Mouse (Mus musculus) liver, embryonic 13.5 days (tissue): ENCODE data around the gene Eme2. TPM values are rescaled to one million over a fixed set of nuclear protein-coding genes. Genes with fewer than 3 reads are reported as not detected.

Experiments used
- ATAC-seq: fragments of 200-750 bp; cut with Nextera tagmentation; 2 replicates; pipeline ENCODE4 v1.8.0; 2017; ENCODE audit warnings: low read depth, mild to moderate bottlenecking, moderate number of reproducible peaks, moderate library complexity
- DNase-seq: peaks from one replicate; pipeline ENCODE4 v3.0.0; 2022
- H3K27ac ChIP-seq: fragments of 300-500 bp; sonication (generic); 2 replicates; pipeline ENCODE4 v1.5.1; 2015; ENCODE audit warnings: moderate library complexity, mild to moderate bottlenecking, inconsistent platforms
- H3K27me3 ChIP-seq: fragments of 300-500 bp; sonication (generic); 2 replicates; pipeline ENCODE4 v1.6.1; 2015; ENCODE audit warnings: mild to moderate bottlenecking, inconsistent platforms
- H3K36me3 ChIP-seq: fragments of 300-500 bp; sonication (generic); 2 replicates; pipeline ENCODE4 v1.6.1; 2015; ENCODE audit warnings: mild to moderate bottlenecking, inconsistent platforms
- H3K4me1 ChIP-seq: fragments of 300-500 bp; sonication (generic); replicated peaks from 2 replicates; pipeline ENCODE4 v1.6.1; 2015; ENCODE audit warnings: inconsistent platforms
- H3K4me2 ChIP-seq: fragments of 300-500 bp; sonication (generic); 2 replicates; pipeline ENCODE4 v1.6.1; 2015; ENCODE audit warnings: inconsistent platforms, mild to moderate bottlenecking, moderate library complexity
- H3K4me3 ChIP-seq: fragments of 300-500 bp; sonication (generic); replicated peaks from 2 replicates; pipeline ENCODE4 v1.5.1; 2015; ENCODE audit warnings: mild to moderate bottlenecking, inconsistent platforms
- H3K9ac ChIP-seq: fragments of 300-500 bp; sonication (generic); 2 replicates; pipeline ENCODE4 v1.6.1; 2015; ENCODE audit warnings: mild to moderate bottlenecking, inconsistent platforms
- H3K9me3 ChIP-seq: fragments of 300-500 bp; sonication (generic); replicated peaks from 2 replicates; pipeline ENCODE4 v1.6.1; 2016; ENCODE audit warnings: inconsistent platforms
- WGBS: fragments of 180-500 bp; shearing (Covaris S2); methylation state at CpG from one replicate; pipeline ENCODE4 v1.1.7; 2015; ENCODE audit not compliant: insufficient replicate concordance; 5-methylcytosine and 5-hydroxymethylcytosine counted together
- polyA plus RNA-seq: library from polyadenylated mRNA; unstranded; fragments of >200 nt; fragmentation: Nextera tagmentation; extraction: Ambion mirVana; gene quantifications from 2 replicates; pipeline ENCODE4 v1.2.1, GENCODE M21; 2015

Eme2 gene
- polyA plus RNA-seq, 1 experiment from 2014 or later: 13.8 TPM

DNA sequence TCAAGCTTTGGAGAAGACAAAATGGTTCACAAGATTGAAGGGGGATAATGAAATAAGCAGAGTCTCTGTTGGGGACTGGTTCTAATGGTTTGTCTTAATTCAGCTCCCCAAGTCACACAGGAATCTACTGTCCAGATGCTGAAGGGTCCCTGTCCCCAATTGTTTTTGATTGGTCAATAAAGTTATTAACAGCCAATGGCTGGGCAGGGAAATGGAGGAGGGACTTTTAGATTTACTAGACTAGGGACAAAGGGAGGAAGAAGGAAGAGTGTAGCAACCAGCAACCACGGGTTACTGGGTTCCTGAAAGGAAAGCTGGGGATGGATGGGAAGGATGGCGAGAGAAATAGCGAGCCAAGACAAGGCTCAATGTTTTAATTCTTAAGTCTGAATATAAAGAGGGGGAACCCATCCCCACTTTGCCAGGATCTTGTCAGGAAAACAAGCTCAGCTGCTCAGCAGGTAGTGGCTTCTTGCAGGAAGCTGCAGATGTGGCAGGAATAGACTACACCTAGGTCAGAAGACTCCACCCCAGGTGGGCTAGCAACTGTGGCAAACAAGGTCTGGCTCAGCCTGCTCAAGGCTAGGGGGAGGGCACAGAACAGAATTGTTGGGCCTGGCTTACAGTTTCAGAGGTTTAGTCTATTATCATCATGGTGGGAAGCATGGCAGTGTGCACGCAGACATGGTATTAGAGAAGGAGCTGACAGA lies 21.0 kb downstream of the Eme2 start:
- Histone ChIP-seq H3K36me3 (no peaks in the 10 kb centered on the region), H3K4me2 (no peak overlapping the region), H3K27ac (no peak overlapping the region), H3K9me3 (no peaks in the 10 kb centered on the region), H3K4me3 (no peak overlapping the region), H3K9ac (no peak overlapping the region), H3K27me3 (no peaks in the 10 kb centered on the region; the same call in 1 of the 2 replicates), H3K4me1 (peaks cover 25% of the 10 kb centered on the region)
- ATAC-seq: no peak
- no peak for DNase-seq
- WGBS: 35% methylated on average over 4 of the region's 4 CpGs

DNA sequence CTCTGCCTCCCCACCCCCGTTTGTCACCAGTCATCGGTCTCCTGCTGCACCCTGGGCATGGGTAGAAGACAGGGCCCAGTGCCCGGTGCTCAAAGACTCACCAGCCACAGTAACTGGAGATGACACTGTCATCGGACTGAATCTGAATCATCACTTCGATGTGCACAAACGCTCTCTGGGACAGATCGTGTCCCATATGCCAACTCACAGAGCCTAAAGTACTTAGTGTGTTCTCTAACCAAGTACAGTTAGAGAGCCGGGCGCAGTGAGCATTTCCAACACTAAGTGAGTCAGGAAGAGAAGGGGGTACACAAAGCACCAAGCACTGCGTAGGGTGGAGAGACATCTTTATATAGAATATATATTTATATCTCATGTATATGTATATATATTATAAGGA lies 27.0 kb downstream of the Eme2 start:
- DNase-seq (no peak), ATAC-seq (no peak)
- Histone ChIP-seq H3K4me1 (no peaks in the 10 kb centered on the region), H3K4me2 (no peak overlapping the region), H3K27ac (no peak overlapping the region), H3K27me3 (no peaks in the 10 kb centered on the region; the same call in 1 of the 2 replicates), H3K4me3 (no peak overlapping the region), H3K9ac (no peak overlapping the region), H3K9me3 (no peaks in the 10 kb centered on the region), H3K36me3 (peaks cover 32% of the 10 kb centered on the region)
- 87% methylated on average over 10 of the region's 10 CpGs for WGBS

DNA sequence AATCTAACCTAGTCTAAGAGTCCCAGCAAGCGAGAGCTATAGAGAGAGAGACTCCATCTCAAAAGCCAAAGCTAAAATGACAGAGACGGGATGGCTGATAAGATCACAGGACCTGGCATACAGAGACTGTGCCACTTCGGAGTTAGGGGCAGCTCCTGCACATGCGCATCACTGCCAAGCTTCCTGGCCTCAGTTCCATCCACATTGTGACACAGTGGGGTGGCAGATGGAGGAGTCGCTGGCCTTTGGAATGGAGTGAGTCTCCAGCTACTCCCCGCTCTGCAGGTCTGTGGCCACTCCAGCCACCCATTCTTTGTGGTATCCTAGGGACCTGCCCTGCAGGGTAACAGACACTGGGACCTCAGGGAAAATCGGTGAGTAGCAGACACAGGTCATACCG lies 29.1 kb downstream of the Eme2 start, which contains the start of gene Igfals:
TSS of gene Igfals (plus strand) at position 222 of the 400 bp plus-strand sequence.
- Histone ChIP-seq H3K4me3 (no peak within 1 kb of the TSS), H3K27me3 (no peaks in the 10 kb centered on the region; the same call in 1 of the 2 replicates), H3K27ac (no peak within 1 kb of the TSS; the same call in 1 of the 2 replicates), H3K4me1 (peaks cover 11% of the 10 kb centered on the region), H3K4me2 (no peak within 1 kb of the TSS), H3K9ac (no peak within 1 kb of the TSS), H3K36me3 (peaks cover 53% of the 10 kb centered on the region), H3K9me3 (no peaks in the 10 kb centered on the region)
- DNase-seq (no peak), ATAC-seq (no peak)
- whole genome bisulfite sequencing: 81% methylated on average over 8 of the region's 8 CpGs

DNA sequence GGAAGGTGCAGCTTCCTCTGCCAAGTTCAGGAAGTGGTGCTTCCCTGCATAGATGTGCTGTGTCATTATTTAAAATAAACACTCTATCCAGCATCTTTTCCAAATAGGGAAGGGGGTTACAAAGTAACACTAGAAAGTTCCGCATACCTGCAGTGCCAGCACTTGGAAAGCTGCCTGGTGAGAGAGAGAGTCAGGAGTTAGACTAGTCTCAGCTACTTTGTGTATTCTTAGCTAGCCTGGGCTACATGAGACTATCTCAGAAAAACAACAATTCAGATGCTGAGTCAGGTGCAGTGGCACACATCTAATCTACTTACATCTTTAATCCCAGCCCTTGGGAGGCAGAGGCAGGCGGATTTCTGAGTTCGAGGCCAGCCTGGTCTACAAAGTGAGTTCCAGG lies 33.1 kb downstream of the Eme2 start:
- ATAC-seq (no peak), DNase-seq (no peak)
- Histone ChIP-seq H3K4me2 (no peak overlapping the region), H3K27me3 (no peaks in the 10 kb centered on the region), H3K9ac (no peak overlapping the region), H3K9me3 (no peaks in the 10 kb centered on the region), H3K4me3 (no peak overlapping the region), H3K4me1 (peaks cover 51% of the 10 kb centered on the region), H3K36me3 (peaks cover 84% of the 10 kb centered on the region), H3K27ac (peak overlapping the region; percentile 90)
- WGBS: 82% methylated on average over 3 of the region's 3 CpGs

DNA sequence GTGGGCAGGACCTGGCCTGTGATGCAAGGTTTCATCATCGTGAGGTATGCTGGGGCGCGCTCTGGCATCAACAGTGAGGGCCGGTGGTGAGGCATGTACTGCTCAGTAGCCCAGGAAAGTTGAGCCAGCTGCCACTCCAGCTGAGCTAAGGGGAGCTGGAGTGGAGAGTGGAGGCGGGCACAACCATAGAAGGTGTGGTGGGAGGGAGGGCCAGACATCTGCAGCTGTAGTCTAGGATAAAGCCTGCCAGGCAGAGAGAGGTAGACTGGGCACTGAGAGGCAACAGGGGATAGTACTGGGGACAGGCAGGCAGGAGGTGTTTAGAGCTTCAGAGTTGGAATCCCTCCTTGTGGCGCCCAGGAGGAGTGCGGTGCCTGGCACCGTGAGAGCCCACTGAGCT lies 34.8 kb downstream of the Eme2 start:
- Histone ChIP-seq H3K27me3 (no peaks in the 10 kb centered on the region), H3K27ac (peak overlapping the region; percentile 90), H3K9ac (peak overlapping the region; percentile 59), H3K4me2 (peak overlapping the region; percentile 44), H3K9me3 (no peaks in the 10 kb centered on the region), H3K4me1 (peaks cover 66% of the 10 kb centered on the region), H3K36me3 (peaks cover 88% of the 10 kb centered on the region), H3K4me3 (0 out of 2 replicates have a peak overlapping the region, but pooled peaks have one; percentile 3)
- ATAC-seq (peak; percentile 81), DNase-seq (no peak)
- 89% methylated on average over 8 of the region's 8 CpGs for WGBS

DNA sequence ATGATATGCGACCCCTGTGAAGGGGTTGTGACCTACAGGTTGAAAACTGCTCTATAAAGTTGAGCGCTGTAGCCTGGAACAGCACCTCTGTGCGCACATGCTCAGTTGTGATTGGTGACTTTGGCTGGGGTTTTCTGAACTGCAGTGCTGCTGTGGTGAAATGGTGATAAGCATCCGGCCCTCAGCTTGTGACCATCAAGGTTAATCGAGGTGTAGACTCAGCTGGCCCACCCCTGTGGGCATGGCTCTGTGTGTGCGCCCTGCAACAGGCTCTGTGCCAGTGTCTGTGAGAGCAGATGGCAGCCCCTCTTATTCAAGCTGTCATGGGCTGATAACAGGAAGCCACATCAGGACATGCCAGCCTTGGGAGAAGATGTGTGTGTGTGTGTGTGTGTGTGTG lies 35.9 kb downstream of the Eme2 start:
- peak overlapping the region; percentile 59; the same call in 1 of the 2 replicates for H3K9ac ChIP-seq
- peak; percentile 77 for DNase-seq

DNA sequence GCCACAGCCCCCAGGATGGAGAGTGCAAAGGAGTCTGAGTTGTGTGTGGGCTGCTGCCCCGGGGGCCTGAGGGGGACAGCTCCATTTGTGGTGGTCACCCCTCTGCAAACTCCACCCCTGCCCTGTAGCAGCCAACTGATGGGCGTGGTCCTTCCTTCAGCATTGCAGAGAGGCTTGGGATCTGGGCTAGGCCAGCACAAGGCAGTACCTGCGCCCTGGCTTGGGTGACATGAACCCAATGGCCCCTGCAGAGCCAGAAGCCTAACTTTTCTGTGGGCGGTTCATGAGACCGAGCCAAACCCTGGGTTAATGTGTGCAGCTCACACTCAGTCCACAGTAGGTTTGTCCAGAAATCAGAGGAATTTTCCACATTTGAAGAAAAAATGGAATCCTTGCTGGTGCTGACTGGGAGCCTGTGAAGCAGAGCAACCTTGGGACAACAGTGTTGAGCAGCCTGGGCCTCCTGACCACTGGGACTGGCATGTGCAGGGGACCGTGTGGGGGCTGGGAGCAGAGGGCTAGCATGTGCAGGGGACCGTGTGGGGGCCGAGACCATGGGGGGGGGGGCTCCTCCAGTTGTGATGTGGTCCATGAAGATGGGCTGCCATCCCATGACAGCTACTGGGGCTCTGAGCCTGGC lies 36.9 kb downstream of the Eme2 start:
- H3K27me3 ChIP-seq: no peaks in the 10 kb centered on the region
- peaks cover 87% of the 10 kb centered on the region for H3K36me3 ChIP-seq
- no peak for DNase-seq
- no peak overlapping the region for H3K4me3 ChIP-seq
- WGBS: 73% methylated on average over 8 of the region's 8 CpGs
- H3K9me3 ChIP-seq: no peaks in the 10 kb centered on the region
- peak overlapping the region; percentile 59 for H3K9ac ChIP-seq
- H3K27ac ChIP-seq: peak overlapping the region; percentile 90
- no peak for ATAC-seq
- H3K4me1 ChIP-seq: peaks cover 67% of the 10 kb centered on the region
- H3K4me2 ChIP-seq: peak overlapping the region; percentile 42

More for the DNA sequence above, 35.9 kb downstream of the Eme2 start:
- Histone ChIP-seq H3K4me2 (peak overlapping the region; percentile 42), H3K36me3 (peaks cover 86% of the 10 kb centered on the region), H3K4me3 (no peak overlapping the region), H3K27me3 (no peaks in the 10 kb centered on the region), H3K27ac (peak overlapping the region; percentile 90), H3K4me1 (peaks cover 67% of the 10 kb centered on the region), H3K9me3 (no peaks in the 10 kb centered on the region)
- WGBS: 42% methylated on average over 6 of the region's 6 CpGs
- peak; percentile 95 for ATAC-seq

DNA sequence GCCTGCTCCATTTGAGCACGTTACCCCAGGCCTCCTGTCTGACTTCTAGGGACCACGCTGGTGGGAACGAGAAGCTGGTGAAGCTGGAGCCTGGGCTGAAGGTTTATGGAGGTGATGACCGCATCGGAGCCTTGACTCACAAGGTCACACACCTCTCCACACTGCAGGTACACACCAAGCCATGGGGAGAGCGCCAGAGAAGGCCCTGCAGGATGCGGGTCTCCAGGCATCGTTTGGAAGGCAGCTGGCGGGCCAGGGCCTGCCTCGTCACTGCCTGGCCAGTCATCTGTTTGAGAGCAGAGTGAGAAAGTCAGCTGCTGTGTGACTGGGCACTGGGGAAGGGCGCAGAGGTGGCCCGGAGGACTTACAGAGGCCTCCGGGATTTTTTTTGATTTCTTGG lies 38.3 kb downstream of the Eme2 start:
- Histone ChIP-seq H3K4me2 (no peak overlapping the region), H3K9me3 (no peaks in the 10 kb centered on the region), H3K9ac (no peak overlapping the region), H3K36me3 (peaks cover 79% of the 10 kb centered on the region), H3K27me3 (no peaks in the 10 kb centered on the region), H3K4me3 (no peak overlapping the region), H3K27ac (peak overlapping the region; percentile 90), H3K4me1 (peaks cover 68% of the 10 kb centered on the region)
- no peak for DNase-seq
- WGBS: 91% methylated on average over 13 of the region's 13 CpGs
- no peak for ATAC-seq

DNA sequence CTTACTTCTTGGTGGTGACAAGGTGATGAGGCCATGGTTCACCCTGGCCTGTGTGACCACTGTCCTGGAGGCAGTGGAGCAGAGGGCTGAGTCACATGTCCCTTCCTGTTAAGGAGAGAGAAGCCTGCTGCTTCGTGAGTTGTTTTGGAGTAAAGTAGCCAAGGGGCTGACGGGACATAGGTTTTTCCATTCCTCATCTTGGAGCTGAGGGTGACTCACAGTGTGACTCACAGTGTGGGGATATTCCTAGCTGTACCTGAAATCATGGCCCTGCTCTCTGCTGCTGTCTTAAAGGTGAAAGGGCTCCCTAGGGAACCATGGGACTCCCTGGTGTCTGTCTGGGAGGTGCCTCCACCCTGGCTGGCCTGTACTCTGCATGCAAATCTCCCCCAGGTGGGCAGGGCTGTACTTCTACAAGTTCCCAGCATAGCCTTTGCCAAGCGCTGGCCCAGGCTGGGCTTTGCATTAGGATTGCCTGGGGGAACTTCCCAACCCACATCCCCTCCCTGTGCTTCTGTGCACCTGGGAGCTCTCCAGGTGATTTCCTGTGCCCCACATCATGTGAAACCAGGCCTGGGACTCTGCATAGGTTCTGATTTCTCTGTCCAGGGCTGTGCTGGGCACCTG lies 38.9 kb downstream of the Eme2 start:
- H3K36me3 ChIP-seq: peaks cover 73% of the 10 kb centered on the region
- H3K9me3 ChIP-seq: no peaks in the 10 kb centered on the region
- 78% methylated on average over 3 of the region's 3 CpGs for WGBS
- peak overlapping the region; percentile 31; the same call in 1 of the 2 replicates for H3K9ac ChIP-seq
- H3K4me1 ChIP-seq: peaks cover 68% of the 10 kb centered on the region
- H3K27me3 ChIP-seq: no peaks in the 10 kb centered on the region
- H3K4me3 ChIP-seq: no peak overlapping the region
- no peak for DNase-seq
- peak overlapping the region; percentile 90 for H3K27ac ChIP-seq
- no peak for ATAC-seq
- H3K4me2 ChIP-seq: no peak overlapping the region

DNA sequence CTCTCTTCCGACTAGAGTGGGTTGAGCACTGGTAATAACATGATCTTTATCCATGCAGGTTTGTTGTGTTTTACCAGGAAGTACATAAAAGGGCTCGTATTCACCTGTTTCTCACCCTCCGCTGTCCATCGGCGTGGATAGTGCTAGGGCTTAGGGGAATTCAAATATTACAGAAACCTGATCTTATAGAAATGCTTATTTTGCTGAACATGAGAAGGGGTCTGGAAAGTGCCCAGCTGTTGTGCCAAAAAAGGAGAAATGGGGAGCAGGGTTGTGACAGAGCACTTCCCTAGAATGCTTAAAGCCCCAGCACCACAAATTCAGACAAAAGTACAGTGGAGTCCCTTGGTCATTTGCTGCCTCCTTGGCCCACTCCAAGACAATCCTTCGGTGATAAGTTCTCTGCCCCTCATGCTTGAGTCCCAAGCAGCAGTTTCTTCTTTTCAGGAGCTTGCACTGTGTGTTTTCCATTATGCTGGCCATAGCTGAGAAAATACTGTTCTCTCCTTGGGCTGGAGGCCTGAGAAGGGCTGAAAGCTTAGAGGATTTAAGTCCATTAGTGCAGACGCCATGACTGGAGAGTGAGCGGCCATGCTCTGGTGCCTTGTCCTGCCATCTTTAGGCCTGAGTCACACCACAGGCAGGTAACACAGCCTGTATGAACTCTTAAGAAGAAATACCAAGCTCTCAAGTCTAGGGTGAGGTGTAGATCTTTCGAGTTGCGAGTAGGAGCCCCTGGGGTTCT lies 43.3 kb downstream of the Eme2 start:
- peak overlapping the region; percentile 84 for H3K27ac ChIP-seq
- H3K4me3 ChIP-seq: peak overlapping the region; percentile 91
- ATAC-seq (no peak), DNase-seq (no peak)
- no peaks in the 10 kb centered on the region for H3K9me3 ChIP-seq
- peak overlapping the region; percentile 90 for H3K4me2 ChIP-seq
- H3K4me1 ChIP-seq: peaks cover 46% of the 10 kb centered on the region
- H3K36me3 ChIP-seq: peaks cover 38% of the 10 kb centered on the region
- H3K27me3 ChIP-seq: no peaks in the 10 kb centered on the region
- 76% methylated on average over 10 of the region's 10 CpGs for WGBS
- peak overlapping the region; percentile 90 for H3K9ac ChIP-seq

DNA sequence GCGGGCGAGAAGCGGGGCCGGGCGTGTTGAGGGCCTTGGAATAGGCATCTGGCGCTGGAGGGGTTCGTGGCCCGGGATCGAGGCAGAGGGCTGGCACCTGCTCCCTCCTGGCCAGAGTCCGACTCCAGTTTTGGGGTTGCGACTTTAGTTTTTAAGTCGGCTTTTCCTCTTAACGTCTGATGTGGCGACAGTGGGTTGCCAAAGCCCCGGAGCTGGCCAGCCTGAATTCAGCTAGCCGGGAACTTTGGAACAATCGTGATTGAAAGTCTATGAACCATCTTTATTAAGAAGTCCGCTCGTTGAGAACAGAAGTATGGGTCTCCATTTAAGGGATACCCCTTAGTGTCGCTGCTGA lies 44.1 kb downstream of the Eme2 start:
- H3K27ac ChIP-seq: peak overlapping the region; percentile 84
- no peaks in the 10 kb centered on the region for H3K9me3 ChIP-seq
- H3K4me3 ChIP-seq: peak overlapping the region; percentile 91
- H3K4me2 ChIP-seq: peak overlapping the region; percentile 90
- H3K4me1 ChIP-seq: peaks cover 43% of the 10 kb centered on the region
- ATAC-seq (no peak), DNase-seq (no peak)
- under 1% methylated on average over 20 of the region's 20 CpGs for WGBS
- H3K36me3 ChIP-seq: peaks cover 30% of the 10 kb centered on the region
- peak overlapping the region; percentile 90 for H3K9ac ChIP-seq
- no peaks in the 10 kb centered on the region for H3K27me3 ChIP-seq
